Mouse (Mus musculus): ENCODE data around the gene Zdhhc11. TPM values are rescaled to one million over a fixed set of nuclear protein-coding genes. Genes with fewer than 3 reads are reported as not detected.
A peak's percentile ranks its signal among the peaks of the same experiment; 100 is the strongest.
"Not testable (repeated sequence)": the region's sequence is repeated elsewhere in the genome, so short reads cannot be mapped to it uniquely, and the experiment has no call there.

Zdhhc11 gene
- polyA plus RNA-seq, 1 experiment from 2014 or later, result not detected

- Histone ChIP-seq H3K9me3 (no peaks in the 10 kb centered on the region), H3K4me3 (peak overlapping the region; percentile 65), H3K36me3 (no peaks in the 10 kb centered on the region), H3K4me1 (replicated peaks) (peaks cover 24% of the 10 kb centered on the region), H3K27ac (peak overlapping the region; percentile 70), H3K27me3 (ENCODE audit: insufficient read depth, poor library complexity, severe bottlenecking) (peaks cover 53% of the 10 kb centered on the region)
- WGBS, result 1% methylated on average over 55 of the region's 55 CpGs
- peak; percentile 78 for DNase-seq (ENCODE audit: low spot score)
These were observed 46.4 kb downstream of the Zdhhc11 start for GRCm38 (mm10) chr13:74009791-74010614.

DNA sequence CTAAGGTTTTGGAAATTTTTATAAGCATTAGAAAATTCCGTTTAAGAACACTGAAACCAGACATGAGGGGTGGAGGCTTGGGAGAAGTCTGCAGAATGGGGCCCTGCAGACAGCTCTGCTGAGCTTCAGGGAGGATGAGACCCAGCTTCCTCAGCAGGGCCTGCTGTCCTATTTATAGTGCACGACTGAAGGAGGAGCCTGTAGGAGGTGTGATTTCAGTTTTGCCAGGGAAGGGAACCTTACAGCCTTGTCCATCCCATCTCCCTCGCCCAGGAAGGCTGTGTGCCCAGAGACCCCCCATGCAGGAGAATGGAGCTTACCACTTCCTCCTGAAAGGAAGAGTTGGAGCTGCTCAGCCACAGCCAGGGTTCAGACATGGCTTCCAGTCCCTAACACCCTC is 47.0 kb downstream of the Zdhhc11 start:
- Histone ChIP-seq H3K4me1 (replicated peaks) (peaks cover 24% of the 10 kb centered on the region), H3K27me3 (ENCODE audit: insufficient read depth, poor library complexity, severe bottlenecking) (peaks cover 53% of the 10 kb centered on the region), H3K27ac (no peak overlapping the region), H3K4me3 (peak overlapping the region; percentile 65), H3K9me3 (no peaks in the 10 kb centered on the region), H3K36me3 (no peaks in the 10 kb centered on the region)
- WGBS, result 15% methylated on average over 3 of the region's 3 CpGs
- DNase-seq (ENCODE audit: low spot score), result no peak

- Histone ChIP-seq H3K4me3 (no peak overlapping the region), H3K27me3 (ENCODE audit: insufficient read depth, poor library complexity, severe bottlenecking) (peaks cover 14% of the 10 kb centered on the region), H3K27ac (no peak overlapping the region), H3K4me1 (replicated peaks) (peaks cover under 1% of the 10 kb centered on the region), H3K36me3 (no peaks in the 10 kb centered on the region), H3K9me3 (no peaks in the 10 kb centered on the region)
- no peak for DNase-seq (ENCODE audit: low spot score)
- WGBS, result 77% methylated on average over 4 of the region's 4 CpGs
These were observed 52.3 kb downstream of the Zdhhc11 start for GRCm38 (mm10) chr13:74015908-74016307.

DNA sequence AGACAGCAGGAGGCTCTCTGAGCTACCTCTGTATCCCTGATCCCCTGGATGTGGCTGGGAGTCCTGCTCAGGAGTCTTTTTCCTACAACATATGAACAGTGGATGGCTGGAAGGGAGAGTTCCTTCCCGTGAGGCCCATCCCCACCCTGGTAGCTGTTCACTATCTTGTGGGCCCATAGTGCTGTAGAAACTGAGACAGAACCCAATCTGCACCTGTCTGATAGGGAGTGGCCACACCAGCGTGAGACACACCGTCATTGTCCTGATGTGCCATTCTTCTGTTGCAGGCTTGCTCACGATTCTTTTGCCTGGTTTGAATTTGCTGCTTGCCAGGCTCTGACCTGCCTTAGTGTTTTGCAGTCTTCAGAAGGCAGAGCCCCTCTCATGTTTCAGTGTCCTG is 53.8 kb downstream of the Zdhhc11 start:
- no peaks in the 10 kb centered on the region for H3K36me3 ChIP-seq
- 76% methylated on average over 4 of the region's 4 CpGs for WGBS
- H3K27me3 ChIP-seq (ENCODE audit: insufficient read depth, poor library complexity, severe bottlenecking), result no peaks in the 10 kb centered on the region
- H3K4me3 ChIP-seq, result no peak overlapping the region
- H3K9me3 ChIP-seq, result no peaks in the 10 kb centered on the region
- H3K27ac ChIP-seq, result no peak overlapping the region
- no peak for DNase-seq (ENCODE audit: low spot score)
- no peaks in the 10 kb centered on the region for H3K4me1 ChIP-seq (replicated peaks)

DNA sequence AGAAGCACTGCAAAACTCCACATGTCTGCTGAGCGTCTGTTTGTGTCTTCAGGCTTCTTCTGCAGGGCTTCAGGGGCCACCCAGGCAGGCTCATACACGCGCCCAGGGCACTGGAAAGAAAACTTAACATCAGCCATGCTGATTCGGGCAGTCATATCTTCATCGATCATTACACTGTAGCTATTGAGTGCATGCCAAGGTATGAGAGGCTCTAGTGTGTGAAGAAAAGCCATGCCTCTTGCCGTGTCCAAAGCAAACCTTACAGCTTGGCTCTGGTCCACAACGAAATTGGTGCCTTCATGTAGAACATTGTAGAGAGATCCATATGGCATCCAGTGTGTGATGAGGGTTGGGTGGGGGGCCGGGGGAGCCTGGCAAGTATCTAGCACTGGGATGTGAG is 55.4 kb downstream of the Zdhhc11 start:
- H3K27me3 ChIP-seq (ENCODE audit: insufficient read depth, poor library complexity, severe bottlenecking); H3K4me1 ChIP-seq (replicated peaks); DNase-seq (ENCODE audit: low spot score); H3K36me3 ChIP-seq; H3K27ac ChIP-seq; H3K9me3 ChIP-seq; H3K4me3 ChIP-seq: not testable (repeated sequence)
- WGBS, result 89% methylated on average over 8 of the region's 8 CpGs

GRCm38 (mm10) chr13:74025151-74026081 is 61.8 kb downstream of the Zdhhc11 start:
- no peaks in the 10 kb centered on the region for H3K27me3 ChIP-seq (ENCODE audit: insufficient read depth, poor library complexity, severe bottlenecking)
- no peak for DNase-seq (ENCODE audit: low spot score)
- H3K9me3 ChIP-seq, result no peaks in the 10 kb centered on the region
- peaks cover 9% of the 10 kb centered on the region; the same call in 1 of the 2 replicates for H3K4me1 ChIP-seq (replicated peaks)
- H3K27ac ChIP-seq, result no peak overlapping the region
- 73% methylated on average over 4 of the region's 4 CpGs for WGBS
- H3K4me3 ChIP-seq, result no peak overlapping the region
- H3K36me3 ChIP-seq, result no peaks in the 10 kb centered on the region

DNA sequence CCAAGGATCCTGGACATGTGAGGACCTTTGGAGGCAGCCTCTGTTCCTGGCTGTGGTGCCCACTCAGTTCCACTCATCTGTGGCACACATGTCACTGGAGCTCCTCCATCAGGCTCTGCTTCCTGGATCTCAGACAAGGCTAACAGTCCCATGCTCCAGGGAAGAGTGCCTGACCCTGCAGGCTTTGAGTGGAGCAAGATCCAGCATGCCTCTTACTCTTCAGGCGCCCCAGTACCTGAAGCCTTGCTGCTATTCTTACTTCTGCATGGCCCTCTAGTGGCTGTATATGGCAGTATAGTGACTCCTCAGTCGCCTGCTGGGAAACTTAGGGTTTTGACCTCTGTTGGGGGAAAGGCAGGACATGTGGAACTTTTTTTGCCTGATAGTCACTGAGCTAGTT is 62.6 kb downstream of the Zdhhc11 start:
- H3K9me3 ChIP-seq, result no peaks in the 10 kb centered on the region
- no peak overlapping the region for H3K4me3 ChIP-seq
- peak; percentile 28 for DNase-seq (ENCODE audit: low spot score)
- no peaks in the 10 kb centered on the region for H3K36me3 ChIP-seq
- H3K27ac ChIP-seq, result no peak overlapping the region
- WGBS, result 14% methylated on average over 2 of the region's 2 CpGs
- H3K4me1 ChIP-seq (replicated peaks), result peaks cover 9% of the 10 kb centered on the region; the same call in 1 of the 2 replicates
- no peaks in the 10 kb centered on the region for H3K27me3 ChIP-seq (ENCODE audit: insufficient read depth, poor library complexity, severe bottlenecking)

GRCm38 (mm10) chr13:74028116-74028515 is 64.5 kb downstream of the Zdhhc11 start:
- Histone ChIP-seq H3K4me1 (replicated peaks) (peaks cover 9% of the 10 kb centered on the region; the same call in 1 of the 2 replicates), H3K27me3 (ENCODE audit: insufficient read depth, poor library complexity, severe bottlenecking) (no peaks in the 10 kb centered on the region), H3K4me3 (no peak overlapping the region), H3K36me3 (0 out of 2 replicates have a peak, but pooled peaks cover 7% of the 10 kb centered on the region), H3K27ac (no peak overlapping the region), H3K9me3 (no peaks in the 10 kb centered on the region)
- DNase-seq (ENCODE audit: low spot score), result no peak
- 64% methylated on average over 2 of the region's 2 CpGs for WGBS

DNA sequence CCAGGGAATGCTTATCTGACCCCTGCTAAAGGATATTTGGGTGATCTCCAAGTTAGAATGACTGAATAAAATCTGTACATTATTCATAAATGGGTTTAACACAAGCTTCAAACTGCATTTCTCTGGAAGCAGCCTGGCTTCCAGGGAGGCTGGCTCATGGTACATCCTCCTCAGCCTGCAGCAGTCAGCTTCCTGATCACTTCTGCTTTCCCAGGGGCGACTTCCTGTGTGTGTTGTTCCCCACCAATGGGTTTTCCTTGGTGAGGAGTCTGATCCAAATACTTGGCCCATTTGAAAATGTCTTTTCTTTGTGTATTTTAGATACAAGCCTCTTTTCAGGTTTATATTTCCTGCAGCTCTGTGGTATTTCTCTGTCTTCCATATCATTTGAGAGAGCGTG is 65.4 kb downstream of the Zdhhc11 start:
- Histone ChIP-seq H3K27me3 (ENCODE audit: insufficient read depth, poor library complexity, severe bottlenecking) (no peaks in the 10 kb centered on the region), H3K4me1 (replicated peaks) (peaks cover 9% of the 10 kb centered on the region; the same call in 1 of the 2 replicates), H3K9me3 (no peaks in the 10 kb centered on the region), H3K4me3 (no peak overlapping the region), H3K36me3 (0 out of 2 replicates have a peak, but pooled peaks cover 10% of the 10 kb centered on the region), H3K27ac (no peak overlapping the region)
- no peak for DNase-seq (ENCODE audit: low spot score)
- 80% methylated on average over 2 of the region's 2 CpGs for WGBS

DNA sequence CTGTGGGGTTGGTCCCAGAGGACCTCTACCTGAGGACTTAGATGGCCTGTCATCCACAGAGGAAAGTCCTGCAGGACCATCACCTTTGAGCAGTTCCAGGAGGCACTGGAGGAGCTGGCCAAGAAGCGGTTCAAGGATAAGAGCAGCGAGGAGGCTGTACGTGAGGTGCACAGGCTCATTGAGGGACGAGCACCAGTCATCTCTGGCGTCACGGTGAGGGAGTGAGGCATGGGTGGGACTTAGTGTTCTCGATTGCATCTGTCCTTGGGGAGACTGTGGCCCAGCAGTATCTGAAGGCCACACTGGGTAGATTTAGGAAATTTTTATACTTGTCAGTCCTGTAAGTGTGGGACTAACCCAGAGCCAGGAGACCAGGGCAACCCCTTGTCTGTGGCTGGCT is 67.0 kb downstream of the Zdhhc11 start:
- no peak for DNase-seq (ENCODE audit: low spot score)
- Histone ChIP-seq H3K27ac (no peak overlapping the region), H3K4me1 (replicated peaks) (0 out of 2 replicates have a peak, but pooled peaks cover under 1% of the 10 kb centered on the region), H3K36me3 (peaks cover 12% of the 10 kb centered on the region; the same call in 1 of the 2 replicates), H3K9me3 (no peaks in the 10 kb centered on the region), H3K4me3 (no peak overlapping the region), H3K27me3 (ENCODE audit: insufficient read depth, poor library complexity, severe bottlenecking) (no peaks in the 10 kb centered on the region)
- 89% methylated on average over 7 of the region's 7 CpGs for WGBS

- 86% methylated on average over 8 of the region's 8 CpGs for WGBS
- Histone ChIP-seq H3K27me3 (ENCODE audit: insufficient read depth, poor library complexity, severe bottlenecking) (no peaks in the 10 kb centered on the region), H3K4me3 (no peak overlapping the region), H3K9me3 (no peaks in the 10 kb centered on the region), H3K27ac (no peak overlapping the region), H3K36me3 (peaks cover 15% of the 10 kb centered on the region; the same call in 1 of the 2 replicates), H3K4me1 (replicated peaks) (no peaks in the 10 kb centered on the region)
- no peak for DNase-seq (ENCODE audit: low spot score)
These were observed 67.5 kb downstream of the Zdhhc11 start for GRCm38 (mm10) chr13:74031133-74031532.

DNA sequence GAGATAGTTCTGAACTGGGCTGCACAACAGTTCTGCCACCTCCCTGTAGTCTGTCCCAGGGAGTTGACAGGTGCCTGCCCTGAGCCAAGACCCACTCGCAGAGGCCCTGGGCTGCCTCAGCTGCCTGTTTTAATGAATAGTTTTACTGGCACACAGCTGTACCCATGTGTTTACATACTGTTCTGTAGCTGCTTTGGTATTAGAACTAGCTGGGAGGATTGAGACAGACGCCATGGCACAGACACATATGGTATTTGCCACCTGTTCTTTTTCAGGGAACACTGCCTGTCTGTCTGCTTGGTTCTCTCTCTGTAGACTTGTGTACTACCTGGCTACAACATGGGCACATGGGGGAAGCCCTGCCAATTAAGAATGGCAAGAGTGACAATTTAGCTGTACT is 71.1 kb downstream of the Zdhhc11 start:
- 91% methylated on average over 2 of the region's 2 CpGs for WGBS
- Histone ChIP-seq H3K9me3 (no peaks in the 10 kb centered on the region), H3K4me1 (replicated peaks) (no peaks in the 10 kb centered on the region), H3K27ac (no peak overlapping the region), H3K36me3 (peaks cover 44% of the 10 kb centered on the region), H3K4me3 (no peak overlapping the region), H3K27me3 (ENCODE audit: insufficient read depth, poor library complexity, severe bottlenecking) (no peaks in the 10 kb centered on the region)
- no peak for DNase-seq (ENCODE audit: low spot score)

DNA sequence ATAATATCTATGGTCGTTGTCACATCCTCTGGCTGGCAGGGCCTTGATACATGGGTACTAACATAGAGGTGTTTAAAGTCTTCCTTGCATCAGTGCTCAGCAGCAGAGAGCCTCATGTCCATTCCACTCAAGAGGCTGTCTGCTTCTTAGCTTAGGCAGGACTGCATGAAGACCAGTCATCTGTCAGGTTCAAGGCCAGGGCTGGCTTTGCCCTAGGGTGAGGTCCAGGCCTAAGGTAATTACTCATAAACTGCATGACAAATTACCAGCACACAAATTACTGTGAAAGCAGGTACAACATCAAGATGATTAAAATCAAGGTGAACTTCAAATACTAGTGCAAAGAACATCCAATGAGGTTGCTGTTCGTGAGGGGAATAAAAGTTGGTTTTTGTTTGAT is 72.1 kb downstream of the Zdhhc11 start:
- Histone ChIP-seq H3K4me1 (replicated peaks) (no peaks in the 10 kb centered on the region), H3K27ac (no peak overlapping the region), H3K27me3 (ENCODE audit: insufficient read depth, poor library complexity, severe bottlenecking) (no peaks in the 10 kb centered on the region), H3K36me3 (peaks cover 54% of the 10 kb centered on the region), H3K9me3 (no peaks in the 10 kb centered on the region), H3K4me3 (no peak overlapping the region)
- WGBS, result 90% methylated on average over 2 of the region's 2 CpGs
- no peak for DNase-seq (ENCODE audit: low spot score)
